Mouse (Mus musculus) splenic B cell, adult 2 months (primary cell): Measurements from ENCODE around the gene Cul5.

ENCODE experiments used
- DNase-seq: peaks from one replicate; pipeline ENCODE4 v3.0.0-alpha.2; 2011; ENCODE audit warnings: low read depth, low spot score
- H3K27me3 ChIP-seq: 2 replicates; pipeline ENCODE4 v1.6.1; 2012; ENCODE audit warnings: mild to moderate bottlenecking, low read length, moderate library complexity, mixed read lengths; ENCODE audit not compliant: control insufficient read depth, poor library complexity, insufficient read depth, severe bottlenecking
- H3K36me3 ChIP-seq: 2 replicates; pipeline ENCODE4 v1.6.1; 2012; ENCODE audit warnings: mild to moderate bottlenecking, low read length, moderate library complexity, mixed read lengths; ENCODE audit not compliant: control insufficient read depth, poor library complexity, insufficient read depth, severe bottlenecking

Cul5 gene

DNA sequence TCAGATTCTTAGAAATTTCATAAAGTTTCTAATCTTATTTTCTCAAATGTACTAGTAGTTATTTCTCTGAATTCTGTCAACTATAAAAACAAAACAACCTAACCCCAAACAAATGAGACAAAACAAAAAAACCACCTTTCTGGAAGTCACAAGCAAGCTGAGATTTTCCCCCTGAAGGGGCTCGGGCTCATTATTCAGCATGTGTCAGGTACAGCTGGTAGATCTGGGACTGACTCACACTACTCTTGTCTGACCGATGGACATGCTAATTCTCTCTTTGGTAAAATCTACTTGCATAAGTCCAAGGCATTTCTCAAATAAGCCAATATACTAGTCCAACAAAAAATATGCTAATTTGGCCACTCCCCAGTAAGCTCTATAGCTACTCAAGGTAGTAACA lies 5.0 kb downstream of the Cul5 start:
- no peaks in the 10 kb centered on the region for H3K27me3 ChIP-seq
- DNase-seq = no peak
- no peaks in the 10 kb centered on the region for H3K36me3 ChIP-seq

DNA sequence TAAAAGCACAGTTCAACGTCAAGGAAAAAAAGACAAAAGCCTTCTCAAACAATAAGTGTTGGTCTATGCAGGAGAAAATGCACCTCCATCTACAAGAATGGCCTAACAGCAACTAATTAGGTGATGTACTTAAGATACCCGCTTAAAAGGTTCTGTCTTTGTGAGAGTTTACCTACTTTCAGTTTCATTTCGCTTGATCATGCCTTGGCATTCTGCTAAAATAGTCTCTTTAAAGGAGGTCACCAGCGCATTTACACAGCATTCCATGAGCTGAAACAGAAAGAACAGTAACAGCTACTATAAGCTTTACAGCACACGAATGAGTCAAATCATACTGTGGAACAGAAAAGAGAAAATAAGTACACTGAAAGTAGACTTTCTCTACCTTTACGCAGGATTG lies 35.0 kb downstream of the Cul5 start:
- no peak for DNase-seq

DNA sequence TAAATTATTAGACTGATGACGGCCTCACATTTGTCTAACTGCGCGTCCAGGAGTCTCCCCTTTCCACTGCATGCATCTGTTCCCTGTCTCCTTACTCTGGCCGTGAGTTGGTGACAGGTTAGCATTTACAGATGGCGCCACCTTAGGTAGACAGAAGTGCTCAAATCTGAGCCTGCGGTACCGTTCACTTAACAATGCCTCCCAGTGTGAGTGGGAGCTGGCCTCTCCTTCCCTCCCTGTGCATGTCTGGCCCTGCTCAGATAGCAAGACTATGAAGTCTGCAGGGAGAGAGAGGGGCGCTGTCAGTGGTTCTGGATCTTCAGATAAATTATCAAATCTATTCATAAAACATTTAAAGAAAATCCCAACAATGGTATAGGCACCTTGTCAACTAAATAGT lies 54.6 kb downstream of the Cul5 start:
- Histone ChIP-seq H3K36me3 (peaks cover 4% of the 10 kb centered on the region; the same call in 1 of the 2 replicates), H3K27me3 (no peaks in the 10 kb centered on the region)
- DNase-seq = no peak

More for the DNA sequence above, 35.0 kb downstream of the Cul5 start:
- Histone ChIP-seq H3K36me3 (peaks cover 10% of the 10 kb centered on the region), H3K27me3 (no peaks in the 10 kb centered on the region)

DNA sequence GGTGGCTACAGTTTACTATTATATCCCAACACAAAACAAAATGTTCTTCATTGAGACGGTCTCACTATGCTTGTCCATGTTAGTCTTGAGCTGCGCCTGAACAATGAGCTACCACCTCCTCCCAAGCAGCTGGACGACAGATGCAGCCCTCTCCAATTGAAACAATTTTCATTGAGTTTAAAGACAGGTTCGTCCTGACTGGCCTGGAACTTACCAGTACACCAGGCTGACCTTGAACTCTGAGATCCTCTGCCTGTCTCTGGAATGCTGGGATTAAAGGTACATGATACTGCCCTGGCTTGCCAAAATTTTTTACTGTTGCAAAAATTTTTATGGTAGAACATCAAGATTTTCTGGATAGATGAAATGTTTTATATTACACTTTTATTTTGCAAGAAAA lies 55.5 kb downstream of the Cul5 start:
- DNase-seq = no peak
- Histone ChIP-seq H3K36me3 (peaks cover 4% of the 10 kb centered on the region; the same call in 1 of the 2 replicates), H3K27me3 (no peaks in the 10 kb centered on the region)

DNA sequence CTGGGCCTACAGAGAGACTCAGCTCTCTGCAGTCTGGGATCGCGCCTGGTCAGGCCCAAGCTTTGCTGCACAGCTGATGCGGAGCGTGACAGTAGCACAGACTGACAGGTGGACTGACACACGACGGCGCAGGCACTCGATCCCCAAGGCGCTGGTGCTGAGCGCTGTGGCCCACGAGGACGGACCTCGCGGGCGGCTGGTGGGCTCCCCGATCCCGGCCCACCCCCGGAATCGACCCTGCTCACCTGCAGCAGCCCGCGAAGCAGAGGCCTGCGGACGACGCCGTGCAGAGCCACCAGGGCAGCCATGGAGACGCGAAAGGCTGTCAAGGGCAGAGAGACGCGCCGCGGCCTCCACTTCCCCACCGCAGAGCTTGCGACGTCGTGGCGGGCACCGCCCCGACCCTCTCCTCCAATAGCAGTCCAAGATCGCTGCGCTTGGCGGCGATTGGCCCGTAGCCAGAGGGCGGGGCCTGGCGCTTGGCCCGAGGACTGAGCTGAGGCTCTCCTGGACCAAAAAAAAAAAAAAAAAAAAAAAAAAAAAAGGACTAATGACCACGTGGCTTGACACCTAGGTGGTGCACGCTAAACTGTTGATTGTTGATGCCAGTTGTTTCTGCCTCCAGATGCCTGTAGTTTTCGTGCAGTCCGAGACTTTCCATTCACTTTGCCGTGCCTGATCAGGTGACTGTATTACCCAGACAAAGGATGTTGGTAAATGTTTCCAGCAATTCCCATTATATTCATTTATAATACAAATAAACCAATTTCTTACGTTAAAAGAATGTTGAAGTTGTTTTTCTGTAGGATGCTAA lies 59.6 kb downstream of the Cul5 start, which contains the start of gene Acat1:
Acat1 (minus strand) TSS at position 415 of the 814 bp plus-strand sequence.
- H3K36me3 ChIP-seq = no peaks in the 10 kb centered on the region
- peak; percentile 92 for DNase-seq
- no peaks in the 10 kb centered on the region for H3K27me3 ChIP-seq

DNA sequence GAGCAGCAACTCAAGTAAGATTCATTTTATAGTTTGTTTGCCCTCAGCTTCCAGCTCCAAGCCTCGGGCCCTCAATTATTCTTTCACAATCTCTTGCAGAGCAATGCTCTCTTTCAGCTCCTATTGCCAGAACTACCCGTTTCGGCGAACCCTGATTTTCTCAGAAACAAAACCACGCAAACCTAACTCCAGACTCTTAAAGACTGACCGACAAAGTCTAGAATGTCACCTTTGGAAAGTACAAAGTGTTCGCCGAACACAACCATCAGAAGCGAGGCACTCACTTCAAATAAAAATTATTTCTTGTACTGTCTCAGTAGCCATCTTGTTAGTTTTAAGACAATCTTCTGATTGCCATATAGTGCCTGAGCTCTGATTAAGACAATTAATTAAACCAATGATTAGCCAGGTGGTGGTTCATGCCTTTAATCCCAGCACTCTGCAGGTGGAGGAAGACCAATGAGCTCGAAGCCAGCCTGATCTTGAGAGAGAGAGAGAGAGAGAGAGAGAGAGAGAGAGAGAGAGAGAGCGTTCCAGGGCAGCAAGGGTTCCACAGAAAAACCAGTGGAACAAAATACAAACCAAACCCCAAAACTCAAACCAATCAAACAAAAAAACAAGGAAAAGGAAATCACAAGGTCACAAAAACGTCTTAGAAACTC lies 60.4 kb downstream of the Cul5 start:
- Histone ChIP-seq H3K36me3 (no peaks in the 10 kb centered on the region), H3K27me3 (no peaks in the 10 kb centered on the region)
- no peak for DNase-seq

DNA sequence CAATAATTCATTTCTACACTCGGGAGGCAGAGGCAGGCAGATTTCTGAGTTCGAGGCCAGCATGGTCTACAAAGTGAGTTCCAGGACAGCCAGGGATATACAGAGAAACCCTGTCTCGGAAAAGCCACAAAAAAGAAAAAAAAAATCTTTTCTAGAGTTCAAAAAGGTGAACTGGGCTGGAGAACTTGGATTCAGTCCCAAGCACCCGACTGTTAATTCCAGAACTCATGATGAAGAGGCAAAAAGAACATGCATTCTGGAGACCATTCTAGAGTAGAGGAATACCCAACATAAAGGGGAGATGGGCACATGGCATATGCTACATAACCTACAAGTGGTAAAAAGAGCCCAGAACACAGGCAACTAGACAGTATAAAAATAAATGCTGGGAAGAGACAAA lies 62.0 kb downstream of the Cul5 start:
- DNase-seq = no peak
- H3K36me3 ChIP-seq = no peaks in the 10 kb centered on the region
- H3K27me3 ChIP-seq = no peaks in the 10 kb centered on the region

GRCm38 (mm10) chr9:53607192-53607591 lies 62.6 kb downstream of the Cul5 start:
- Histone ChIP-seq H3K36me3 (no peaks in the 10 kb centered on the region), H3K27me3 (no peaks in the 10 kb centered on the region)
- DNase-seq = no peak

GRCm38 (mm10) chr9:53604954-53605353 lies 64.9 kb downstream of the Cul5 start:
- no peaks in the 10 kb centered on the region for H3K36me3 ChIP-seq
- no peaks in the 10 kb centered on the region for H3K27me3 ChIP-seq
- no peak for DNase-seq

GRCm38 (mm10) chr9:53603849-53604248 lies 66.0 kb downstream of the Cul5 start:
- no peak for DNase-seq
- H3K36me3 ChIP-seq = no peaks in the 10 kb centered on the region

DNA sequence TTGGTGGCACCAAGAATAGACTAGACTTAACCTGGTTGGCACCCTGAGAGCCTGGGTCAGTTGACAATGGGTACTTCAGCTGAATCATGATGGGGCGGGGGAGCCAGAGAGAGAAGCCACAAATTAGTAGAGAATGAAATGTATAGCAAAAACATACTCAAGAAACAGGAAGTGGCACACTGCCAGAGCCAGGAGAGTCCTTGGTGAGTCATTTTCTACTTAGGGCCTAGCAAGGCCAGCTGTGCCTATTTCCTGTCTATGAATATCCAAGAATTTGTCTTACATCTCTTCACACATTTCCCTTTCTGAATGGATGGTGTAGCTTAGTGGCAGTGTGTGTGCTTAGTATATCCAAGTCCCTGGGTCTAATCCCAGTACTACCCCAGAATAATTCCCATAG lies 66.4 kb downstream of the Cul5 start:
- DNase-seq = peak; percentile 63
- Histone ChIP-seq H3K36me3 (no peaks in the 10 kb centered on the region), H3K27me3 (no peaks in the 10 kb centered on the region)

More at GRCm38 (mm10) chr9:53603849-53604248, 66.0 kb downstream of the Cul5 start:
- H3K27me3 ChIP-seq = no peaks in the 10 kb centered on the region

GRCm38 (mm10) chr9:53601541-53601940 lies 68.3 kb downstream of the Cul5 start:
- H3K36me3 ChIP-seq = no peaks in the 10 kb centered on the region
- DNase-seq = no peak
- no peaks in the 10 kb centered on the region for H3K27me3 ChIP-seq

- H3K27me3 ChIP-seq = no peaks in the 10 kb centered on the region
- peaks cover 3% of the 10 kb centered on the region; the same call in 1 of the 2 replicates for H3K36me3 ChIP-seq
- DNase-seq = no peak
These were observed 71.2 kb downstream of the Cul5 start for GRCm38 (mm10) chr9:53598631-53599030.

GRCm38 (mm10) chr9:53596971-53597600 lies 72.7 kb downstream of the Cul5 start:
- DNase-seq = no peak
- Histone ChIP-seq H3K27me3 (no peaks in the 10 kb centered on the region), H3K36me3 (peaks cover 5% of the 10 kb centered on the region)

- no peaks in the 10 kb centered on the region for H3K27me3 ChIP-seq
- H3K36me3 ChIP-seq = peaks cover 8% of the 10 kb centered on the region
- DNase-seq = peak; percentile 87
These were observed 75.0 kb downstream of the Cul5 start for GRCm38 (mm10) chr9:53594764-53595163.
